Mouse (Mus musculus): Measurements from ENCODE around the gene Bckdhb. TPM values are rescaled to one million over a fixed set of nuclear protein-coding genes. Genes with fewer than 3 reads are reported as not detected.
A peak's percentile ranks its signal among the peaks of the same experiment; 100 is the strongest.

Bckdhb gene
- total RNA-seq, 2 experiments from 2014 or later: 17.9 to 22.4 TPM

- DNase-seq: no peak
- intact Hi-C loops (cut with DNase I; ENCODE audit: low total_unique reads): no loop called here
These were observed 159.7 kb downstream of the Bckdhb start for GRCm38 (mm10) chr9:84084686-84085085.

- intact Hi-C loops (cut with DNase I; ENCODE audit: low total_unique reads): no loop called here
- DNase-seq: no peak
These were observed 165.5 kb downstream of the Bckdhb start for GRCm38 (mm10) chr9:84090316-84091063.

DNA sequence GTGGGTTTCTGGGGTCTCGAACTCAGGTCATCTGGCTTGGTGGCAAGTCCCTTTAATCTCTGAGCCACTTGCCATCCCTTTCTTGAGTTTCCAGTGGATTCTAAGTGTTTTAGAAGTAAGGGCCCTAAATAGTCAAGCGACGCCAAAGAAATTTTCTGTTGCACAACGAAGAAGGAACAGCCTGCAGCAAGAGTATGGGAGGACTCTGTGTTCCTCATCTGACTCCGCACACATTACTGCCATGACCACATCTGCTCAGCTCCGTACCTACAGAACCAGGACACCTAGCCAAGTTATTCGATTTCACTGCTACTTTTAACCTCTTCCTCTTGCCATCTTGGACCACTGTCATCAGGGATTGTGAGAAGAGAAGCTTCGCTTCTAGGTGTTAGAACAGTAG is 168.0 kb downstream of the Bckdhb start:
- DNase-seq: no peak
- intact Hi-C loops (cut with DNase I; ENCODE audit: low total_unique reads): no loop called here

DNA sequence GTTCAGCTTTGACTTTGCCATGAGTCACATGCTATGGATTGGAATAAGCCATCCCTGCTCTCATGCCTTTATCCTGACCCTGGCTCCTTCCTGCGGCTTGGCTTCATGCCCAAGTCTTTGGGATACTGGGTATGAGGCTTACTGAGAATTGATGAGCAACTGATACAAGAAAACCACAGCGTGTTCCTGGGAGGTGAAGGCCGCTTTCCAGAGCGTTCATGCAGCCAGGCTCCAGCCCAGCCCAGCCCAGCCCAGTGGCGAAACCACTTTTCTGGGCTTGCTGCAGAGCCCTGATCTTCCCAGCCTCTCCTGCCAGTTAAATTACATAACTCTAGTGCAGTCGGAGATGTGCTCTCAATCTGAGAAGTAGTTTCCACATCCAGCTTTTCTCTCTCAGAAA is 169.2 kb downstream of the Bckdhb start:
- DNase-seq: peak; percentile 54
- intact Hi-C loops (cut with DNase I; ENCODE audit: low total_unique reads): no loop called here

- no peak for DNase-seq
- intact Hi-C loops (cut with DNase I; ENCODE audit: low total_unique reads): no loop called here
These were observed 171.6 kb downstream of the Bckdhb start for GRCm38 (mm10) chr9:84096484-84097015.

GRCm38 (mm10) chr9:84103344-84103743 is 178.4 kb downstream of the Bckdhb start:
- DNase-seq: no peak
- intact Hi-C loops (cut with DNase I; ENCODE audit: low total_unique reads): no loop called here

- no peak for DNase-seq
- intact Hi-C loops (cut with DNase I; ENCODE audit: low total_unique reads): no loop called here
These were observed 181.5 kb downstream of the Bckdhb start for GRCm38 (mm10) chr9:84106438-84106837.

DNA sequence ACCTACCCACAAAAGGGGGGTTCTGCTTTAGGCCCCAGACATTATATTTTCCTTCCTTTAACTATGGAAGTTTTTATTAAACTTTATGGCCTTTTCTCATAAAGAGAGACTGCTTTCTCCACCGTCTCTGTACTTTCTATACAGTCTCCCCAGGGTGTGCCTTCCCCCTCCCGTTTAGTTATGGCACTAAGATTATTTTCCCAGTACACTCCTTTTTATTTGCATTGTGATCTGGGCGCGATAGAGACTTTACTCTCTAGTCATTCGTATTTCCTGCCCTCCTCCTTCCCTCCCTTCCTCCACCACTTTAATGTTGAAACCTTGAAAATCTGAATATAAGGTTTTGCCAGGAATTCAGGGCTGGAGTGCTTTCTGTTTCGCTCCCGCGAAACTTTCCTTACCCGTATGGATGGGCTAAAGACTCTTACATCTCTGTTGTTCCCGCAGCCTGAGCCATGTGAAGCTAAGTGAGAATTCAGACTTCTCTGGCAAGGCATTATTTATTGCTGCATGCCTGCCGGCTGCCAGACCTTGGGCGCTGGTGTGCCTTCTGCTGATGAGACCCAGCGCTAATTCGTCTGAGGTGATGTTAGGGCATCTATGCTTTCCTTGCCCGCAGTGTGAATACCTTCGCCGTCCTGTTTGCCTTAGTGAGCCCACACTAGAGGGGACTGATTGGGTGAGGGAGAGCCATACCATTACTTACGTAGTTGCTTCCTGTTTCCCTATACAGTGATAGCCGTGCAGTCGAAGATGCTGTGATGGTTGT is 182.3 kb downstream of the Bckdhb start:
- intact Hi-C loops (cut with DNase I; ENCODE audit: low total_unique reads): no loop called here
- DNase-seq: no peak

- DNase-seq: no peak
- intact Hi-C loops (cut with DNase I; ENCODE audit: low total_unique reads): no loop called here
These were observed 183.6 kb downstream of the Bckdhb start for GRCm38 (mm10) chr9:84108534-84108933.

DNA sequence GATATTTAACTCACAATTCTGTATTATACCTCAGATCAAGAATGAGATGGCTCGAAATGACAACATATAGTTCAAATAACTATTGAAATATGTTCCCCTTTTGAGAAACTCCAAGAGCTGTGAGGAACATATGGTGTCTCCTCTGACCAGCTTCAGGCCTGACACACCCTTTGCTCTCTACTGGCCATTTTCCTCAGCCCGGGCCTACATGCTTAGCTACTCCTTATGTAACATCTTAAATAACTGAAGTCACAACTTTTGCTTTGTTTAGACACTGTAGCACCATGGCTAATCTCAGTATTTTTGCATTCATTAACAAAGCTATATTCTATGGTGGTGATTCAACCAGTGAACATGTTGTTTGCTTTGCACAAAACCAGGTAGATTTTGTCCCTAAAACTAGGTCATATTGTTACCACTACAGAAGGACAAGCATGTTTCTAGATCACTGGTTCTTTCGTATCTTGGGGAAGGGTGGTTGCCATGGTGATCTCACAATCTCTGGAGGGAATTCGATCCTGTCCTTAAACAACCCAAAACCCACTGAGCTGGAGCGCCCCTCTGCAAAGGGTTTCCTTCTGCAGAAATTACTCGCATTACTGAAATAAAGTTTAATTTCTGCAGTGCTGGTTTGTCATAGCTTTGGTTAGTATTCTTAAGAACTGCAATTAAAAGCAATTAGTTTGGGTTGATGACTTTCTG is 185.0 kb downstream of the Bckdhb start:
- no peak for DNase-seq
- intact Hi-C loops (cut with DNase I; ENCODE audit: low total_unique reads): no loop called here

DNA sequence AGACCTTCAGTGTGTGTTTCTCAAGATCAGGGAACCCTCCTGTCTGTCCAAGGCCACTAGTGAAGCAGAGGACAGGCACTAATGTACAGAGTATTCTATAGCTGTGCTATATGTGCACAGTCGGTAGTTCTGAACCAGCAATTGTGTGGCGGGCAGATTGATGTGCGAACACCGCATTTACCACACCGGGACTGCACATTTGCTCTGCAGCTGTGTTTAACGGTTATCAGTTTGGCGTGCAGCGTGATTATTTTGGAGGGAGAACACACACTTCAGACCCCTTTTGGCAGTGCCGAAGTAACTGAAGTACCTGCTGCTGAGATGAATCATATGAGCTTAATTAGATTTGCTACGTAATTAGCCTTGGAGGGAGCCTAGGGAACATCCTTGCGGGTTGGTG is 185.7 kb downstream of the Bckdhb start:
- intact Hi-C loops (cut with DNase I; ENCODE audit: low total_unique reads): no loop called here
- no peak for DNase-seq

DNA sequence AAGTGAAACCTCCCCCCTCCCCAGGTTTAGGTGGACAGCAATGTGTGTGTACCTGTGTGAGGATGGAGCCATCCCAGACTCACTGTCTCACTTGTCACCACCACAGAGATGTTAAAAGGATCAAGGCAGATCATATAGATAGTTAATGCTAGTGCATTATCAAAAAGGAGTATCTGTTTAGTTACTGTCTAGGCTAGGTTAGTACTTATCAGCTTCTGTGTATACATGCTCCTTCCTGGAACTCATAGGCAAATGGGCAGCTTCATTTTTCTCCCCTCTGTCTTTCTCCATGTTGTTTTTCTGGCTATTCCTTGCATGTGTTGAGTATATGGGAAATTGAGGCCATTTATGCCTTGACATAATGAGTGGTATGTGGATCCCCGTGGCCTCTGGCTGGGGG is 187.4 kb downstream of the Bckdhb start:
- intact Hi-C loops (cut with DNase I; ENCODE audit: low total_unique reads): no loop called here
- DNase-seq: no peak

DNA sequence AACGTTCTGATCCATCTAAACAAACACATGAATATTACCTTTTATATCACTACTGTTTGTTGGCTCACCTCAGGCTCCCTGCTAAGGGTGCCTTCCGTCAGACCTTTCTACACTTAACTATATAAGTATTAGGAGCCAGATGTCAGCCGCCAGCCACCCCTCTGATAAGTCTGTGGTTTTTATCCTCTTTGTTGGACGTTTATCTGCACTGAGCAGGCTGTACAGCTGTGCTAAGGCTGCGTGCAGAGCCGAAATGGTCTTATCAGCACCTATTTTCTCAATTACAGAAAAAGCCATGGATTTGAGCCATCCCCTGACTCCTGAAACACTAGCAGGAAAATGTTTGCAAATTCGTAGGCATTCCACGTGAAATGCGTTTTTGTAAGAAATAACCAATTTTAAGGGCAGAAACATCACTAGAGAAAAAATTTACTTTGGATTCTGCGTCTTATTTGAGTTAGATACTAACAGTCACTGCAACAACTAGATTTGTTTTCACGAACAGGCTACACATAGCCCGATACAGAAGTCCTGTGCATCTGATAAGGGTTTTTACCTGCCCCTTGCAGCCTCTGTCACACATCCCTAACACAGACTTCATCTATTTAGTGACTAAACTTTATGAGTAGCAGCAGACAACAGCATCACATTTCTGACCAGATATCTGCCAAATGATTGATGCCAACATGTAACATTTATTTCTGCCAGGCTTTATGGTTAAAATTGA is 188.1 kb downstream of the Bckdhb start:
- no peak for DNase-seq
- intact Hi-C loops (cut with DNase I; ENCODE audit: low total_unique reads): no loop called here

DNA sequence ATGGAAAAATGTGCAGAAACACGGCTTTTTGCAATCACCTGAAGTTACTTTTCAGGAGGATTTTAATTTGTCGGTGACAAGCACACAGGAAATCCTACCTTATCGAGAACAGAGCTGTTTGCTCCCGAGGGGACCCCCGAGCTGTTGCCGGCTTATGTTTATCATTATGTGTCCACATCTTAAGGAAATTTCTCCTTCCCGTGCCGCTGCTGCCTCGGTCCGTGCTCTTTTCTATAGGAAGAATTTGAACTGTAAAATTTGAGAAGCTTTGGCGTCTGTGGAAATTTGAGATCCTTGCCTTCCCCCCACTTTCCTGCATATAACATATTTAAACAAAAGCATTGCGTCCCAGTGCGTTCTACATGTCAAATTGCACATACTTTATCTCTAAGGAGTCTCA is 189.3 kb downstream of the Bckdhb start:
- intact Hi-C loops (cut with DNase I; ENCODE audit: low total_unique reads): no loop called here
- DNase-seq: no peak

DNA sequence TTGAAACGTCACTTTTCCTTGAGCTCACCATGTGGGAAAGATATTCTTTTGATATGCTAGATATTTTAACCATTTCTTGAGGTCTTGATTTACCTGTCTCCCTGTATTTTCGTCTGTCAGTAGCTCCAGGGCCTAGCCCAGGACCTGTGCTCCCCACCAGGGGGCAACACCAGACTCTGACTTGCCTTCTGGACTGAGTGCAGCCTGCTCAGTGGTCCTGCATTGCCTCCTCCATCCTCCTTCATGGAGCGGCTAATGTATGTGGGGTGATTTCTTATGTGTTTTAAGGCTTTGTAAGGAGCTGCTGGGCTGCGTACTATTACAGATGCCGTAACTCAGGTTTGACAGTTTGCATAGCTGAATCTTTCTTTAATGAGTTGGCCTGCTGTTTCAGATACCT is 192.4 kb downstream of the Bckdhb start:
- DNase-seq: no peak
- intact Hi-C loops (cut with DNase I; ENCODE audit: low total_unique reads): no loop called here

DNA sequence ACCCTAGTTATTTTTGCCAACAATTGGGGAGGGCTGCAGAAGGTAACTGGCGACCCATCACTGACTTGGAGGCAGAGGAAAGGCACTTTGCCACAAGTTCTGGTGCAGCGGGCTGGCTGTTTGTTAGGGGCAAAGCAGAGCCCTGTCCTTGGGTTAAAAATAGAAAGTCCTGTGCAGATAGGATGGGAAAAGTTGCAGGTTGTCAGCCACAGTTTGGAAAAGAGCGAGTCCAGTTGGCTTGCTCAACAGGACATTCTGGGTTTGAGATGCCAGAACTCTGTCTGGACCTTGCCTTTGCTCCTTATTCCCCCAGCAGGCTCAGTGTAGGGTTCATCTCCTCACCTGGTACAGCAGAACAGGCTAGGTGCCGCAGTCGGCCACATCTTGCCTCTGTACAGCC is 200.1 kb downstream of the Bckdhb start:
- intact Hi-C loops (cut with DNase I; ENCODE audit: low total_unique reads): no loop called here
- DNase-seq: no peak

GRCm38 (mm10) chr9:84130338-84130737 is 205.4 kb downstream of the Bckdhb start:
- no peak for DNase-seq
- intact Hi-C loops (cut with DNase I; ENCODE audit: low total_unique reads): no loop called here

DNA sequence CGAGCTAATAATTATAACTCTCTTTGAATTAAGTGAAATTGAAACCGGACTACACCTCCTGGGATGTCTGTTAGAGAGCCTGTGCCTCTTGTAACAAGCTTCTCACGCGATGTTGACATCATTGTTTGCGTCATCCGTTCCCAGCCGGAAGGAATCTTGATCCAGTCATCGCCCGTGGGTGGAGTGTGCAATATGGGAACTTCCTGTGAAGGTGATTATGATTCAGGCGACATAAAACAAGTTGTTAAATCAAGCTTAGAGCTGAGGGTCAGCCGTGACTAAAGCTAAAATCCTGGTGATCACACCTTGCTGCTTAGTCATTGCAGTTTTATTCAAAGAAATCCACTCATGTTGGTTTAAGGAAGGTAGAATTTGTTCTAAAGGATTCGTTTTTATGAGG is 210.1 kb downstream of the Bckdhb start:
- intact Hi-C loops (cut with DNase I; ENCODE audit: low total_unique reads): no loop called here
- no peak for DNase-seq

- intact Hi-C loops (cut with DNase I; ENCODE audit: low total_unique reads): no loop called here
- no peak for DNase-seq
These were observed 212.2 kb downstream of the Bckdhb start for GRCm38 (mm10) chr9:84137192-84137591.

GRCm38 (mm10) chr9:84148124-84148523 is 223.2 kb downstream of the Bckdhb start:
- intact Hi-C loops (cut with DNase I; ENCODE audit: low total_unique reads): no loop called here
- DNase-seq: no peak

Measured in gastrocnemius, postnatal 14 days (tissue).